Mouse (Mus musculus) liver, embryonic 11.5 days (tissue): ENCODE data around the gene Plekhg1. TPM values are rescaled to one million over a fixed set of nuclear protein-coding genes. Genes with fewer than 3 reads are reported as not detected.

Source experiments
- ATAC-seq: fragments of 200-750 bp; cut with Nextera tagmentation; replicated peaks from 2 replicates; pipeline ENCODE4 v1.8.0; 2017; ENCODE audit warnings: moderate number of reproducible peaks, mild to moderate bottlenecking, moderate TSS enrichment, moderate library complexity; ENCODE audit not compliant: low FRiP score
- DNase-seq: peaks from one replicate; pipeline ENCODE4 v3.0.0-alpha.2; 2017; ENCODE audit warnings: low spot score
- H3K27ac ChIP-seq: fragments of 300-500 bp; sonication (generic); 2 replicates; pipeline ENCODE4 v1.5.1; 2014; ENCODE audit warnings: mild to moderate bottlenecking, low read depth, low read length, control low read depth
- H3K27me3 ChIP-seq: fragments of 300-500 bp; sonication (generic); replicated peaks from 2 replicates; pipeline ENCODE4 v1.6.1; 2014; ENCODE audit warnings: low read length, mixed read lengths; ENCODE audit not compliant: control insufficient read depth, insufficient read depth
- H3K36me3 ChIP-seq: fragments of 300-500 bp; sonication (generic); 2 replicates; pipeline ENCODE4 v1.6.1; 2014; ENCODE audit warnings: mild to moderate bottlenecking, low read length, moderate library complexity, mixed read lengths; ENCODE audit not compliant: control insufficient read depth, insufficient read depth
- H3K4me1 ChIP-seq: fragments of 300-500 bp; sonication (generic); replicated peaks from 2 replicates; pipeline ENCODE4 v1.6.1; 2014; ENCODE audit warnings: low read length, mixed read lengths; ENCODE audit not compliant: control insufficient read depth, insufficient read depth
- H3K4me2 ChIP-seq: fragments of 300-500 bp; sonication (generic); 2 replicates; pipeline ENCODE4 v1.6.1; 2014; ENCODE audit warnings: mild to moderate bottlenecking, control low read depth, moderate library complexity
- H3K4me3 ChIP-seq: fragments of 300-500 bp; sonication (generic); 2 replicates; pipeline ENCODE4 v1.5.1; 2014; ENCODE audit warnings: low read depth, low read length, control low read depth
- H3K9ac ChIP-seq: fragments of 300-500 bp; sonication (generic); 2 replicates; pipeline ENCODE4 v1.6.1; 2014; ENCODE audit warnings: low read depth, low read length, control low read depth
- H3K9me3 ChIP-seq: fragments of 300-500 bp; sonication (generic); 2 replicates; pipeline ENCODE4 v1.6.1; 2016; ENCODE audit warnings: low read length, inconsistent platforms, mixed read lengths; ENCODE audit not compliant: control insufficient read depth
- WGBS: fragments of 180-500 bp; shearing (Covaris S2); extraction: QIAGEN DNeasy Blood & Tissue Kit; methylation state at CpG from one replicate; pipeline ENCODE4 v1.1.7; 2014; 5-methylcytosine and 5-hydroxymethylcytosine counted together
- polyA plus RNA-seq: library from polyadenylated mRNA; unstranded; fragments of >200 nt; fragmentation: Nextera tagmentation; extraction: Ambion mirVana; gene quantifications from 2 replicates; pipeline ENCODE4 v1.2.1, GENCODE M21; 2014

Plekhg1 gene
- polyA plus RNA-seq, 1 experiment from 2014 or later: 4.9 TPM

- ATAC-seq (no peak), DNase-seq (no peak)
- Histone ChIP-seq H3K9ac (no peak overlapping the region), H3K4me2 (no peak overlapping the region), H3K4me1 (no peaks in the 10 kb centered on the region), H3K9me3 (no peaks in the 10 kb centered on the region), H3K4me3 (no peak overlapping the region), H3K27me3 (no peaks in the 10 kb centered on the region), H3K27ac (no peak overlapping the region), H3K36me3 (peaks cover 12% of the 10 kb centered on the region; the same call in 1 of the 2 replicates)
- 90% methylated on average over 7 of the region's 7 CpGs for WGBS
These were observed 265.0 kb downstream of the Plekhg1 start for GRCm38 (mm10) chr10:4005191-4005590.

GRCm38 (mm10) chr10:4006296-4007015 lies 266.3 kb downstream of the Plekhg1 start:
- H3K27ac ChIP-seq: no peak overlapping the region

More at GRCm38 (mm10) chr10:4006296-4007015, 266.3 kb downstream of the Plekhg1 start:
- Histone ChIP-seq H3K4me3 (no peak overlapping the region), H3K9me3 (no peaks in the 10 kb centered on the region), H3K4me1 (no peaks in the 10 kb centered on the region), H3K27me3 (no peaks in the 10 kb centered on the region), H3K4me2 (no peak overlapping the region), H3K36me3 (peaks cover 5% of the 10 kb centered on the region; the same call in 1 of the 2 replicates), H3K9ac (no peak overlapping the region)
- no peak for DNase-seq
- WGBS: 71% methylated on average over 7 of the region's 7 CpGs
- no peak for ATAC-seq

Other genes with a start within 250 kb of the Plekhg1 start
- gene Iyd, start 200.1 kb upstream of the Plekhg1 start, polyA plus RNA-seq: 3.6 and 4.0 TPM in 2 replicates
- gene Mthfd1l, start 232.8 kb downstream of the Plekhg1 start, polyA plus RNA-seq: 50.9 and 55.8 TPM in 2 replicates